Mouse (Mus musculus) brain, embryonic 14.5 days (tissue): ENCODE results near the gene Mettl21e.

ENCODE experiments used
- CTCF ChIP-seq: fragments of 200-500 bp; IDR thresholded peaks from 2 replicates; pipeline ENCODE4 v1.5.1; 2012; ENCODE audit warnings: inconsistent platforms, mild to moderate bottlenecking, moderate library complexity, borderline replicate concordance; ENCODE audit not compliant: insufficient read depth, insufficient read length; ENCODE audit errors: extremely low read depth
- POLR2A ChIP-seq: fragments of 200-500 bp; IDR thresholded peaks from 2 replicates; pipeline ENCODE4 v1.6.1; 2012; ENCODE audit warnings: mild to moderate bottlenecking, inconsistent platforms, borderline replicate concordance; ENCODE audit not compliant: poor library complexity, insufficient read depth, insufficient read length, severe bottlenecking; ENCODE audit errors: extremely low read depth

- TF ChIP-seq POLR2A (no peak), CTCF (peak; percentile 62; the same call in 1 of the 2 replicates)
These were observed 10.3 kb upstream of the Mettl21e start for GRCm38 (mm10) chr1:44229044-44229443.
